Mouse (Mus musculus) hindbrain, embryonic 11.5 days (tissue): ENCODE measurements around the gene Acer3. TPM values are rescaled to one million over a fixed set of nuclear protein-coding genes. Genes with fewer than 3 reads are reported as not detected.

ENCODE experiments used
- ATAC-seq: fragments of 200-750 bp; cut with Nextera tagmentation; 2 replicates; pipeline ENCODE4 v1.8.0; 2017; ENCODE audit warnings: mild to moderate bottlenecking, moderate TSS enrichment, moderate library complexity; ENCODE audit not compliant: low FRiP score
- DNase-seq: peaks from one replicate; pipeline ENCODE4 v3.0.0-alpha.2; 2015; ENCODE audit warnings: low spot score
- H3K27ac ChIP-seq: fragments of 300-500 bp; sonication (generic); 2 replicates; pipeline ENCODE4 v1.5.1; 2014; ENCODE audit warnings: mild to moderate bottlenecking, low read depth, low read length
- H3K27me3 ChIP-seq: fragments of 300-500 bp; sonication (generic); 2 replicates; pipeline ENCODE4 v1.6.1; 2014; ENCODE audit warnings: mild to moderate bottlenecking, low read length, moderate library complexity, mixed read lengths; ENCODE audit not compliant: control insufficient read depth, insufficient read depth
- H3K36me3 ChIP-seq: fragments of 300-500 bp; sonication (generic); 2 replicates; pipeline ENCODE4 v1.6.1; 2014; ENCODE audit warnings: mild to moderate bottlenecking, low read length, moderate library complexity, mixed read lengths; ENCODE audit not compliant: control insufficient read depth, insufficient read depth
- H3K4me1 ChIP-seq: fragments of 300-500 bp; sonication (generic); replicated peaks from 2 replicates; pipeline ENCODE4 v1.6.1; 2014; ENCODE audit warnings: low read length, mixed read lengths; ENCODE audit not compliant: control insufficient read depth, insufficient read depth
- H3K4me2 ChIP-seq: fragments of 300-500 bp; sonication (generic); replicated peaks from 2 replicates; pipeline ENCODE4 v1.6.1; 2014; ENCODE audit warnings: mild to moderate bottlenecking, low read depth, low read length
- H3K4me3 ChIP-seq: fragments of 300-500 bp; sonication (generic); 2 replicates; pipeline ENCODE4 v1.5.1; 2014; ENCODE audit warnings: low read depth, low read length
- H3K9ac ChIP-seq: fragments of 300-500 bp; sonication (generic); 2 replicates; pipeline ENCODE4 v1.6.1; 2014; ENCODE audit warnings: low read depth, low read length
- H3K9me3 ChIP-seq: fragments of 300-500 bp; sonication (generic); 2 replicates; pipeline ENCODE4 v1.6.1; 2016; ENCODE audit warnings: low read length; ENCODE audit not compliant: control insufficient read depth
- WGBS: fragments of 180-500 bp; shearing (Covaris S2); extraction: QIAGEN DNeasy Blood & Tissue Kit; methylation state at CpG from one replicate; pipeline ENCODE4 v1.1.7; 2014; 5-methylcytosine and 5-hydroxymethylcytosine counted together
- polyA plus RNA-seq: library from polyadenylated mRNA; unstranded; fragments of >200 nt; fragmentation: Nextera tagmentation; extraction: Ambion mirVana; gene quantifications from 2 replicates; pipeline ENCODE4 v1.2.1, GENCODE M21; 2014

The Acer3 gene
- polyA plus RNA-seq, 1 experiment from 2014 or later: 16.9 TPM

DNA sequence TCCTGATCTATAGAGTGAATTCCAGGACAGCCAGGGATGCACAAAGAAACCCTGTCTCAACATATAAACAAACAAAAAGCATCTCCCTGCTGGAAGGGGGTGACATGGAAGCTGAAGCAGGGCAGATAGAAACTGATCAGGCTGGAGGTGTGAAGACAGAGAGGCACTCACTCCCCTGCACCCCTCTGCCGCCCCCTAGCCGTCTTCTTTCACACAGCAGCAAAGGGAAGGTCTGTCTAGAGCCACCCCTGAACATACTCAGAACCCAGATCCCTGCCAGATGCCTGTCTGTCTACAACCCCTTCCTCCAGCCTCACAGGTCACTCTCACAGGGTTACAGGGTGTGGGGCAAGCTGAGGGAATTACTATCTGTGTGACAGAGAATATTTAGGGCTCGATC lies 23.4 kb upstream of the Acer3 start:
- no peak overlapping the region for H3K4me3 ChIP-seq
- no peaks in the 10 kb centered on the region for H3K36me3 ChIP-seq
- no peaks in the 10 kb centered on the region for H3K9me3 ChIP-seq
- no peaks in the 10 kb centered on the region for H3K4me1 ChIP-seq
- WGBS: 23% methylated on average over 3 of the region's 3 CpGs
- H3K4me2 ChIP-seq: no peak overlapping the region
- ATAC-seq (no peak), DNase-seq (peak; percentile 52)
- no peak overlapping the region for H3K27ac ChIP-seq
- H3K9ac ChIP-seq: no peak overlapping the region
- H3K27me3 ChIP-seq: no peaks in the 10 kb centered on the region

DNA sequence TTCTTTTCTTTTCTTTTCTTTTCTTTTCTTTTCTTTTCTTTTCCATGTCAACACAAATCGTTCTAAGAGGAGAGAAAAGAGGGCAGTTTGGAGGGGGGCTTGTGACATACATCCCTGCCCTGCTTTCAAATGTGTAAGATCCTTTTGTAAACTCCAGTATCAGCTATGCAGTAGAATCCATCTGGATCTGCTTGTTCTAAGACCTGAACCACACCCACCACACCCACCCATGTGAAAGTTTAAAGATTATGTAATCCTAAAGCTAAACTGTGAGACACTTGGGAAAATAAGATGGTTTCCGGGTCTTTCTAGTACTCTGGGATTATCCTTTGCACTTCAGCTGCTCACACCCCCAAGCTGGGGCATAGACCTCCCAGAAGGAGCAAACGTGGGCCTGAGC lies 21.2 kb upstream of the Acer3 start:
- Histone ChIP-seq H3K27ac (no peak overlapping the region), H3K36me3 (no peaks in the 10 kb centered on the region), H3K9ac (no peak overlapping the region), H3K9me3 (no peaks in the 10 kb centered on the region), H3K4me3 (no peak overlapping the region), H3K4me2 (no peak overlapping the region), H3K27me3 (no peaks in the 10 kb centered on the region), H3K4me1 (no peaks in the 10 kb centered on the region)
- DNase-seq: no peak
- ATAC-seq: no peak
- 49% methylated on average over 3 of the region's 3 CpGs for WGBS

DNA sequence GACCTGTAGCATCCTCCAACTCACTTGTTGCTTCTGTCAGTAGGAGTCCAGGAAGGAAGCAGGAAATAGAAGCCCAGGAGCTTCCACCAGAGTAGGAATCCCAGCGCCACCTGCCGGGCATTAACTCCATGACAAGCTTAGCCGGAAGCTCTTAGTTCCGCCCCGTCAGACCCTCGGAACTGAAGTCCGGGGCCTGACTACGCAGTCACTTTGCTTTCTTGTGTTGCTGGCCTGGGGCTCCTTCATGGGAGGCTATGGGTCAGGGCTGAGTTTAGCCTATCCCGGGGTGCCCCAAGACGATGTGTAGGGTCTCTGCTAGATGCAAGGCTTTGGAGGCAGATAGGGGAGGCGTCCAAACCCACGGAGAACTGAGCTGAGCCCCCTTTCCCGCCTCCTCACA lies 20.5 kb upstream of the Acer3 start:
- 4% methylated on average over 13 of the region's 13 CpGs for WGBS
- no peaks in the 10 kb centered on the region for H3K27me3 ChIP-seq
- H3K36me3 ChIP-seq: no peaks in the 10 kb centered on the region
- peak overlapping the region; percentile 57 for H3K9ac ChIP-seq
- H3K9me3 ChIP-seq: no peaks in the 10 kb centered on the region
- ATAC-seq (peak; percentile 66), DNase-seq (peak; percentile 95)
- peak overlapping the region; percentile 49 for H3K4me2 ChIP-seq
- H3K27ac ChIP-seq: no peak overlapping the region
- H3K4me1 ChIP-seq: no peaks in the 10 kb centered on the region
- H3K4me3 ChIP-seq: peak overlapping the region; percentile 16; the same call in 1 of the 2 replicates

DNA sequence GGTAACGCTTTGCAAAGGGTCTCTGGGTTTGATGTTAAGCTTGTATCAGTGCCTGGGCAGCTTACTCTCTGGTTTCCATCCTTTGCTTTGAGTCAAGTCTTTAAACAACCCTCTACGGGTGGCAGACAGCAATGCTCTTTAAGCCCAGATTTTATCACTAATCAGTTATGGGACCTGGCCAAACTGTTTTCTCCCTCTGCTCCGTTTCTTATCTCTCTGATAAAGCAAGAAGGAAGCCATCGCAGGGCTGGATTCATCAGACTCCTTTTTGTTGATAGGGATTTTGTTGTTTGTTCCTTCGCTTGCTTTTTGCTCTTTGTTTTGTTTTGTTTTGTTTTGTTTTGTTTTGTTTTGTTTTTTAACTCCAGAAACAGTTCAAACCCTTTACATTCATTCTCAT lies 19.3 kb upstream of the Acer3 start:
- no peak overlapping the region for H3K4me3 ChIP-seq
- no peak overlapping the region for H3K9ac ChIP-seq
- DNase-seq (no peak), ATAC-seq (no peak)
- WGBS: 83% methylated on average over 5 of the region's 5 CpGs
- no peaks in the 10 kb centered on the region for H3K4me1 ChIP-seq
- H3K27ac ChIP-seq: no peak overlapping the region
- H3K4me2 ChIP-seq: no peak overlapping the region
- H3K27me3 ChIP-seq: no peaks in the 10 kb centered on the region
- no peaks in the 10 kb centered on the region for H3K36me3 ChIP-seq
- no peaks in the 10 kb centered on the region for H3K9me3 ChIP-seq

DNA sequence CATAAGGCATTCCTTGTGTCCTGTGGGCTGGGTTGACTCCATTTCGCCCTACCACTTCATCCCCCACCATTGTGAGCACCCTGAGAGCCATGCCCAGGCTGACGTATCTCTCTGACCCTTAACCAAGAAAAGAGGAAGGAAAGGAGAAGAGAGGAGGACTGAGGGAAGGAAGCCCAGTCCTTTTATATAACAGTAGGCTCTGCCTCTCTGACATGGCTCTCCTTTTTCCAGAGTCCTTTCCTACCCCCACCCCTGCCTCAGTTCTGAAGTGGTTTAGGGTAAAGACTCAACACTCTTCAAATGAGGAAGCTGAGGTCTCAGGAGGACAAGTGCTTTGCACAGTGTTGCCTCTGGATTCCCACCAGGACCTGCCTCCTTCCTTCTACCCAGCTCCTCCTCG lies 13.0 kb upstream of the Acer3 start:
- Histone ChIP-seq H3K4me3 (no peak overlapping the region), H3K36me3 (no peaks in the 10 kb centered on the region), H3K4me1 (no peaks in the 10 kb centered on the region), H3K4me2 (no peak overlapping the region), H3K9me3 (no peaks in the 10 kb centered on the region), H3K9ac (no peak overlapping the region), H3K27me3 (no peaks in the 10 kb centered on the region), H3K27ac (no peak overlapping the region)
- ATAC-seq: no peak
- DNase-seq: no peak
- 84% methylated on average over 3 of the region's 3 CpGs for WGBS

DNA sequence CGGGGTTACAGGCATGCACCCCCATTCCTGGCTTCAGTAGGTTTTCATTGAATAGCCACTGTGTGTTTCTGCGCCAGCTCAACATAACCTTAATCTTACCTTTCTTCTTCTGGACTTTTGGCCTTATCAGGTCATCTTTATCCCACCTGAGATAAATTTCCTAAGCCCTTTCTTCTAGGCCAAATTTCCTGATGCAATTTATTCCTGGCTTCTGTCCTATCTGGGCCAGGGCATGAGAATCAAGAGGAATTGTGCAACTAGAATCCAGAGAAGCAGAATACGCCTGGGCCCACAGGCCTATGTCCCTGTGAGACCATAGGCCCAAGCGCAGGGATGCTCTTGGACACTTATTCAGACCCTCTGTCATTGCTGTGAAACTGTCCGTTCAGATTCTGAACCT lies 12.5 kb upstream of the Acer3 start:
- Histone ChIP-seq H3K27ac (no peak overlapping the region), H3K4me3 (no peak overlapping the region), H3K9ac (no peak overlapping the region), H3K27me3 (no peaks in the 10 kb centered on the region), H3K36me3 (no peaks in the 10 kb centered on the region), H3K9me3 (no peaks in the 10 kb centered on the region), H3K4me1 (no peaks in the 10 kb centered on the region), H3K4me2 (no peak overlapping the region)
- ATAC-seq: no peak
- no peak for DNase-seq
- 88% methylated on average over 5 of the region's 5 CpGs for WGBS

DNA sequence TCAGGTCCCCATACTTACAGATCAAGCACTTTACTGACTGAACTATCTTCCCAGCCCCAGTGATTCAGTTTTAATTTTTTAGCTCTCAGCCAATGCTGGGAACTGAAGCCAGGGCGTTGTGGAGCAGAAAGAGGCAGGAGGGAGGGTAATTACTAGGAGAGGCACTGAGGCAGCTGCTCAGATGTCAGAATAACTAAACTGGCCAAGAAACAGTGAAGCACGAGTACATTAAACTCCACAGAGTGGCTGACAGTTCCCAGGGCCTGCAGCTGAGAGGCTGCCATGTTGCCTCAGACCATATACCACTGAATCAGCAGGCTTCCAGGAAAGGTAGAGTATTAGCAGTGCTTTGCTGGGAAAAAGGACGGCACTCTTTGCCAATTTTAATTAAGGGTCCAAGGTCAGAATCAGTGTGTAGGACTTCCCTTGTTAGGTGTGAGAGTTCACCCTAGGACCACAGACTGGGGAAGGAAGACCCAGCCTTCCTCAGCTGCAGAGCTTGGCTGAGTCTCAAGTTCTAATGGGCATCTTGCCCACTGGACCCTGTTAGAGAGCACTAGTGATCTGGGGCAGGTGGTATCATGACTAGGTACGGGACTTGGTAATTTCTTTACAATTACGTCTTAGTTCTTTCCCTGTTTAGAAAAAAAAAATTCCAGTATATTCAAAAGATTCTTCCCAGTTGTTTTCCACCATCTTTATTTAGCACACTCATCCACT lies 11.8 kb upstream of the Acer3 start:
- DNase-seq (no peak), ATAC-seq (no peak)
- no peak overlapping the region for H3K4me3 ChIP-seq
- H3K4me2 ChIP-seq: no peak overlapping the region
- H3K27ac ChIP-seq: no peak overlapping the region
- H3K27me3 ChIP-seq: no peaks in the 10 kb centered on the region
- 81% methylated on average over 5 of the region's 5 CpGs for WGBS
- H3K36me3 ChIP-seq: no peaks in the 10 kb centered on the region
- H3K4me1 ChIP-seq: no peaks in the 10 kb centered on the region
- H3K9me3 ChIP-seq: no peaks in the 10 kb centered on the region
- no peak overlapping the region for H3K9ac ChIP-seq

DNA sequence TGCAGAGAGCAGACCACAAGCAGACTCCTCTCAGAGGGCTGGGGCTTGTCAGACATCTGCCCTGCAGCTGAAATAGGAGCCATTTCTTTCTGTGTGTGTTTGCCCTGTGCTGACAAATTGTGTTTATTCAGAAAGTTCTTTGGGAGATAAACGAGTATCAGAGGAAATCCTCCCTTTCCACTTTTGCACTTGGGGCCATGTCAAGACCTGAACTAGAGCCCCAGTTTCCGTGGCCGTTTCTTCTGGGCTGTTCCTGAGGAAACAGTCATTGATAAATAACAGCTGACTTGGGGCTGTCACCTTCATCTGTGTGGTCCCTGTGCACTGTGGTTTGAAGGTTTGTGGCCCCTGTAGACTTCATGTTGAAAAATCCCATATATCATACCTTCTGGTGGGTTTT lies 10.9 kb upstream of the Acer3 start:
- Histone ChIP-seq H3K4me3 (no peak overlapping the region), H3K9me3 (no peaks in the 10 kb centered on the region), H3K27me3 (no peaks in the 10 kb centered on the region), H3K9ac (no peak overlapping the region), H3K27ac (no peak overlapping the region), H3K36me3 (no peaks in the 10 kb centered on the region), H3K4me2 (no peak overlapping the region), H3K4me1 (no peaks in the 10 kb centered on the region)
- DNase-seq: no peak
- 65% methylated on average over 3 of the region's 3 CpGs for WGBS
- ATAC-seq: no peak

DNA sequence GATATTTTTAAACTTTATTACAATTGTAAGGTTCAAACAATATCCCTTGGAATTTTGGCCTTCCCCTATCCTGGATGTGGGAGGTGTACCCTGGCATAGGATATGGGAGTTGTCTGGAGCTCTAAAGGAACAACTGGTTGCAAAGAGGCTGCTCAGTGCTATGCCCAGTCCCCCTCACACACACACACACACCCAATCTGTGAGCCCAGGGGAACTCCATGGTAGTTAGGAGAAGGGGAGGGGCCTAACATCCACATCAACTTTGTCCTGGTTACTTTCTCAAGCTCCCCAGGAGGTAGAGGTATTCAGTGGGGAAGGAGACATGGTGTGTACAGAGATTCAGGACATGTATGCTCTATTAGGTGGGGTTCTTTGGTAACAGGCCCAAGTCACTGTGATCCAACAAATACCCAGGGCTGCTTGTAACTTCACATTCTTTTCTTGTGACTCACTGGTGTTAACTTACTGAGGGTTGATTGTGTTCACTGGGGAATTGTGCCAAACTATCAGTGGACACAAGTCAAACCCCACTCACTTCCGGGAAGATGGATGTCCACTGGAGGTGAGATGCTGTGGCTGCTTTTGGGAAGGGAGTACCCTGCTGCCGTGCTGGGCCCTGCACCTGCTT lies 9.5 kb upstream of the Acer3 start:
- 80% methylated on average over 2 of the region's 2 CpGs for WGBS
- no peak overlapping the region for H3K9ac ChIP-seq
- H3K27ac ChIP-seq: no peak overlapping the region
- H3K27me3 ChIP-seq: no peaks in the 10 kb centered on the region
- no peak overlapping the region for H3K4me2 ChIP-seq
- H3K36me3 ChIP-seq: no peaks in the 10 kb centered on the region
- H3K9me3 ChIP-seq: no peaks in the 10 kb centered on the region
- no peak overlapping the region for H3K4me3 ChIP-seq
- no peaks in the 10 kb centered on the region for H3K4me1 ChIP-seq
- DNase-seq (no peak), ATAC-seq (no peak)
